Mouse (Mus musculus) intestine, embryonic 15.5 days (tissue): ENCODE measurements around the gene Timp2. TPM values are rescaled to one million over a fixed set of nuclear protein-coding genes. Genes with fewer than 3 reads are reported as not detected.
"Not testable (repeated sequence)": the region's sequence is repeated elsewhere in the genome, so short reads cannot be mapped to it uniquely, and the experiment has no call there.

ENCODE experiments used
- ATAC-seq: fragments of 200-750 bp; cut with Nextera tagmentation; 2 replicates; pipeline ENCODE4 v1.8.0; 2017; ENCODE audit warnings: moderate TSS enrichment, moderate library complexity
- H3K27ac ChIP-seq: fragments of 300-500 bp; sonication (generic); 2 replicates; pipeline ENCODE4 v1.5.1; 2015; ENCODE audit warnings: mild to moderate bottlenecking, inconsistent platforms
- H3K27me3 ChIP-seq: fragments of 300-500 bp; sonication (generic); replicated peaks from 2 replicates; pipeline ENCODE4 v1.6.1; 2015; ENCODE audit warnings: inconsistent platforms
- H3K36me3 ChIP-seq: fragments of 300-500 bp; sonication (generic); 2 replicates; pipeline ENCODE4 v1.6.1; 2015; ENCODE audit warnings: inconsistent platforms
- H3K4me1 ChIP-seq: fragments of 300-500 bp; sonication (generic); replicated peaks from 2 replicates; pipeline ENCODE4 v1.6.1; 2015; ENCODE audit warnings: inconsistent platforms
- H3K4me2 ChIP-seq: fragments of 300-500 bp; sonication (generic); replicated peaks from 2 replicates; pipeline ENCODE4 v1.6.1; 2015; ENCODE audit warnings: mild to moderate bottlenecking, inconsistent platforms
- H3K4me3 ChIP-seq: fragments of 300-500 bp; sonication (generic); replicated peaks from 2 replicates; pipeline ENCODE4 v1.5.1; 2015; ENCODE audit warnings: inconsistent platforms
- H3K9ac ChIP-seq: fragments of 300-500 bp; sonication (generic); 2 replicates; pipeline ENCODE4 v1.6.1; 2015; ENCODE audit warnings: inconsistent platforms
- H3K9me3 ChIP-seq: fragments of 300-500 bp; sonication (generic); 2 replicates; pipeline ENCODE4 v1.6.1; 2016; ENCODE audit warnings: inconsistent platforms
- WGBS: fragments of 180-500 bp; shearing (Covaris S2); methylation state at CpG from one replicate; pipeline ENCODE4 v1.1.7; 2015; 5-methylcytosine and 5-hydroxymethylcytosine counted together
- polyA plus RNA-seq: library from polyadenylated mRNA; unstranded; fragments of >200 nt; fragmentation: Nextera tagmentation; extraction: Ambion mirVana; gene quantifications from 2 replicates; pipeline ENCODE4 v1.2.1, GENCODE M21; 2015

The Timp2 gene
- polyA plus RNA-seq, 1 experiment from 2014 or later, result 60.2 TPM

DNA sequence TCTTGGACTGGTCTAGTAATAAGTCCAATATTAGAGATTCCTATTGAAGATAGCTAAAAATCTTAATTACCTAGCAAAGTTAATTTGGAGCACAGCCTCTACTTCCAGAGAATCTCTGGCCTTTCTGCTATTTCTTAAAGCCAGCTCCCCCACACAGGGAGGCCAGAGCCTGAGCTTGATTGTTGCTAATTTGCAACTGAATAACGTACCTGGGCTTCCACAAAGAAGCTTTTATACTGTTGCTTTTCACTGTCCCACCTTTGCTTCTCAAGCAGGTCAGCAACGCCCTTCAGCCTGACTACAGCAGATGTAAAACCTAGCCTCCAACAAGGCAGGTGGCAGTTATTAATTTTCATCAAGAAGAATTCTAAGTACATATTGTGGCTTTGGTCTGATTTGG, 47.6 kb downstream of the Timp2 start:
- H3K4me1 ChIP-seq, H3K9ac ChIP-seq, ATAC-seq, H3K4me2 ChIP-seq, H3K27ac ChIP-seq, H3K4me3 ChIP-seq, H3K27me3 ChIP-seq, H3K9me3 ChIP-seq: not testable (repeated sequence)
- WGBS, result 89% methylated on average over 2 of the region's 2 CpGs
- H3K36me3 ChIP-seq, result peaks cover 17% of the 10 kb centered on the region

DNA sequence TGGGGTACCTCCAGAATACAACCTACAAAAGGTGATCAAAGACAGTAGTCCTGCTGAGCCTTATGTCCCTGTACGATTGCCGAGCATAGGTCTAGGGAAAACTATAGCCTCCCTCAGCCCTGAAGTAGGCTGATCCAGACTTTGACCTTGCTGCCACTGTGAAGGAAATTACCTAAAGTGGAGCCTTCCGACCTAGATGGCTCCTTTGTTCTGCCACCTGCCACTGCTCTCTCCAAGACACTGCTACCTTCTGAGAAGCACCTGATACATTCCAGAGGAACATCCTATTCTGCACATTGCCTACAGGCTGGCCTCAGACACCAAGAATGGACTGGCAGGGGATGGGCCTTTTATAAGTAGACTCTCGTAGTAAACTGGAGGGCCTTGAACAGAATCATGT, 51.6 kb downstream of the Timp2 start:
- H3K4me3 ChIP-seq, H3K9ac ChIP-seq, H3K4me2 ChIP-seq, H3K27ac ChIP-seq, H3K27me3 ChIP-seq, ATAC-seq, H3K4me1 ChIP-seq, H3K36me3 ChIP-seq, H3K9me3 ChIP-seq: not testable (repeated sequence)
- WGBS, result 81% methylated on average over 4 of the region's 4 CpGs

GRCm38 (mm10) chr11:118298810-118299209, 56.7 kb downstream of the Timp2 start:
- no peaks in the 10 kb centered on the region for H3K36me3 ChIP-seq
- H3K27me3 ChIP-seq, result no peaks in the 10 kb centered on the region
- no peak overlapping the region for H3K9ac ChIP-seq
- H3K4me3 ChIP-seq, result no peak overlapping the region
- H3K4me2 ChIP-seq, result no peak overlapping the region
- no peaks in the 10 kb centered on the region for H3K9me3 ChIP-seq
- peak; percentile 28; the same call in 1 of the 2 replicates for ATAC-seq
- H3K4me1 ChIP-seq, result no peaks in the 10 kb centered on the region
- no peak overlapping the region for H3K27ac ChIP-seq
- 74% methylated on average over 2 of the region's 2 CpGs for WGBS

DNA sequence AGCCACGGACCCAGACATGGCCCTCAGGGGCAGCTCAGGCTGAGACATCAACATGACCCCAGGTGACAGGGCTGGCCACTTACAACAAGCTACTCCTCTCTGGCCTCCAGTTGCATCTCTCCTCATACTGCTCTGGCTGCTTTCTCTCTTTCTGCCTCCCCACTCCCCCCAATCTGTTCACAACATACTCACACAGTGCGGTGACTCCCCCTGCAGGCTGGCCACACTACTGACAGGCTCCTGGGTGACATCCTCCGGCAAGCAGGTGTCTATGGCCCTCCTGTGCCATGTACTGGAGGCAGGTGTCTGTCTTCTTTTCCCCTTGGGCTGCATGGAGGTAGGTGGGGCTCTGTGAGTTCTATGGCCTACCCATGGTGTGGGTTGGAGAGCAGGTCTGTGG, 57.6 kb downstream of the Timp2 start:
- 81% methylated on average over 3 of the region's 3 CpGs for WGBS
- ATAC-seq, result no peak
- no peak overlapping the region for H3K27ac ChIP-seq
- H3K4me2 ChIP-seq, result no peak overlapping the region
- no peaks in the 10 kb centered on the region for H3K9me3 ChIP-seq
- H3K4me1 ChIP-seq, result no peaks in the 10 kb centered on the region
- no peak overlapping the region for H3K4me3 ChIP-seq
- H3K27me3 ChIP-seq, result no peaks in the 10 kb centered on the region
- no peaks in the 10 kb centered on the region for H3K36me3 ChIP-seq
- H3K9ac ChIP-seq, result no peak overlapping the region

DNA sequence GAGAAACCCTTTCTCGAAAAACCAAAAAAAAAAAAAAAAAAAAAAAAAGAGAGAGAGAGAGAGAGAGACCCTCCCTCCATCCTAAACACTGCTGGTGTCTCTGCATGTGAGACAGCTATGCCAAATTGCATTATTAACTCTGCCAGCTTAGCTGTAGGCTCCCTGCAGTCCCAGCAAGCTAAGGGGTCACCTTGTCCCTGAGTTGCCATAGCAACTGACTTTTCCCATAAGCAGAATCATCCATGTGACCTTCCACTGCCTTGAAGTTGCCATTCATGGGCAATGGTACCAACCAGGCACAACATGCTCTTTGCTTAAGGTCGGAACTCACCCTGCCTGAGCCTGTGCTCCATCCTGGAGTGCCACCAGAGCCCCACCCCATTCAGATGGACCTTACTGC, 60.5 kb downstream of the Timp2 start:
- no peak overlapping the region for H3K4me2 ChIP-seq
- no peaks in the 10 kb centered on the region for H3K27me3 ChIP-seq
- H3K4me3 ChIP-seq, result no peak overlapping the region
- WGBS, result 82% methylated on average over 2 of the region's 2 CpGs
- no peak overlapping the region for H3K9ac ChIP-seq
- H3K4me1 ChIP-seq, result 0 out of 2 replicates have a peak, but pooled peaks cover 4% of the 10 kb centered on the region
- no peak for ATAC-seq
- no peaks in the 10 kb centered on the region for H3K36me3 ChIP-seq
- no peaks in the 10 kb centered on the region for H3K9me3 ChIP-seq
- no peak overlapping the region for H3K27ac ChIP-seq

GRCm38 (mm10) chr11:118292671-118293070, 62.9 kb downstream of the Timp2 start:
- Histone ChIP-seq H3K4me3 (no peak overlapping the region), H3K27me3 (no peaks in the 10 kb centered on the region), H3K9ac (no peak overlapping the region), H3K4me1 (peaks cover 14% of the 10 kb centered on the region), H3K36me3 (0 out of 2 replicates have a peak, but pooled peaks cover under 1% of the 10 kb centered on the region), H3K9me3 (no peaks in the 10 kb centered on the region), H3K4me2 (no peak overlapping the region), H3K27ac (no peak overlapping the region)
- ATAC-seq, result no peak
- 65% methylated on average over 6 of the region's 6 CpGs for WGBS

DNA sequence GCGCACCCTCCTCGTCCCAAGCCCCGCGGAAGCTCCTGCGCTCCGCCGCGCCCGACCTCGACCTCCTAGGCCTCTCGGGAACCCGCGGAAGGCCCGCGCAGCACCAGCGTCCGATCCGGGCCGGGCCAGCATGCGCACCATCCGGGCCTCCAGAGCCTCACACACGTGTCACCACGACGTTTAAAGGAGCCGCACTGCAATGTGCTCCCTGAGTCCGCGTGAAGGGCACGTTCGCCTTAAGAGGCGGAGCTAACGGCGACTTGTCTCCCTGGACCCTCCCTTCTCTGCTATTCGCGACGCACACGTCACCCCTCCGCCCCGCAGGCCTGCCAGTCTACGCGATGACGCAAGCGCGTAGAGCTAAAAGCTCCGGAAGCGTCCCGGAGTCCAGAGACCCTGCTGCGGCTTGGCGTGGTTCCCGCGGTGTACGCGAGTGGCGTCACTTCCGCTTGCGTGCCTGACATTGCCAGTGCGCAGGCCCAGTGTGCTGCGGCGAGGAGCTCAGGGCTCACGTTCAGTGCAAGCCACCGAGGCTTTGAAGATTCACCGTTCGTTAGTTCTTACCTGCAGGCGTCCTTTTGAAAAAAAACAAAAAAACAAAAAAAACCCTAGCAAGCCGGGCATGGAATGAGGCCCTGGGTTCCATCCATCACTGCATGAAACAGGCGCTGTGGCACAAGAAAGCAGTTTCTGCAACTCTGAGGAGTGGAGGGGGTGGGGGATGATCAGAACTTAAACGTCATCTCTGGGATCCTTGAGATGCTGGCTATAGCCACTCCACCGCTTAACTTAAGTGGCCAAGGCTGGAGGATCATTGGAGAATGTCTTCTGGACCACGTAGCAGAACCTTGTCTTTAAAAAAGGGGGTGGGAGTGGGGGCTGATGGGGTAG, 65.3 kb downstream of the Timp2 start, which contains the start of gene Usp36:
TSS of gene Usp36 (minus strand) at position 246 of the 891 bp plus-strand sequence.
- H3K4me1 ChIP-seq, result peaks cover 14% of the 10 kb centered on the region
- H3K9ac ChIP-seq, result peak within 1 kb of the TSS; percentile 93
- H3K4me2 ChIP-seq, result peak within 1 kb of the TSS; percentile 87
- ATAC-seq, result peak; percentile 99
- H3K4me3 ChIP-seq, result peak within 1 kb of the TSS; percentile 92
- no peaks in the 10 kb centered on the region for H3K27me3 ChIP-seq
- under 1% methylated on average over 68 of the region's 68 CpGs for WGBS
- no peaks in the 10 kb centered on the region for H3K9me3 ChIP-seq
- peaks cover 7% of the 10 kb centered on the region for H3K36me3 ChIP-seq
- H3K27ac ChIP-seq, result peak within 1 kb of the TSS; percentile 86

GRCm38 (mm10) chr11:118289562-118289961, 66.0 kb downstream of the Timp2 start:
- Histone ChIP-seq H3K9ac (peak overlapping the region; percentile 93), H3K27ac (peak overlapping the region; percentile 86), H3K4me1 (peaks cover 14% of the 10 kb centered on the region), H3K4me3 (peak overlapping the region; percentile 92), H3K27me3 (no peaks in the 10 kb centered on the region), H3K36me3 (peaks cover 14% of the 10 kb centered on the region), H3K4me2 (peak overlapping the region; percentile 87), H3K9me3 (no peaks in the 10 kb centered on the region)
- ATAC-seq, result no peak
- WGBS, result under 1% methylated on average over 22 of the region's 22 CpGs

GRCm38 (mm10) chr11:118289037-118289511, 66.5 kb downstream of the Timp2 start:
- H3K9ac ChIP-seq, result peak overlapping the region; percentile 93
- no peaks in the 10 kb centered on the region for H3K9me3 ChIP-seq
- peak overlapping the region; percentile 87 for H3K4me2 ChIP-seq
- ATAC-seq, result no peak
- H3K4me3 ChIP-seq, result peak overlapping the region; percentile 92
- no peaks in the 10 kb centered on the region for H3K27me3 ChIP-seq
- H3K36me3 ChIP-seq, result peaks cover 18% of the 10 kb centered on the region
- WGBS, result under 1% methylated on average over 16 of the region's 16 CpGs
- peak overlapping the region; percentile 86; the same call in 1 of the 2 replicates for H3K27ac ChIP-seq
- peaks cover 14% of the 10 kb centered on the region for H3K4me1 ChIP-seq

DNA sequence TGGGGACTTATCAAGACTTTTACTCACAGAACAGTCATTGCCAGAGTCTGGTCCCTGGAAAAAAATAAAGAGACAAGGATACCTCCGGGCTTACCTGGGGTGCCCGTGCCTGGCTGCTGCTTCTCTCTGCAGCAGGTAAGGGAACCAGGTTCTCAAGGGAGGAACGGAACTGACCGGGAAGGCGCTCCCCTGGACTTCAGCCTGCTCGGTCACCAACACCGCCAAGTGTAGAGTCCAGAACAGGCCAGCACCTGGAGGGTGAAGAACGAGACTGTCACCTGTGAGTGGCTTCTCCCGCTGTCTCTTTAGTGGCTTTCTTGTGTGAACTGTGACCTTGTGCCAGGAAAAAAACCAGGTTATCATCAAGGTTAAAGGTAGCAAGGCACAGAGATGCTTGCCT, 68.0 kb downstream of the Timp2 start:
- 91% methylated on average over 9 of the region's 9 CpGs for WGBS
- no peaks in the 10 kb centered on the region for H3K27me3 ChIP-seq
- H3K4me3 ChIP-seq, result no peak overlapping the region
- no peak overlapping the region for H3K9ac ChIP-seq
- H3K4me2 ChIP-seq, result no peak overlapping the region
- H3K36me3 ChIP-seq, result peaks cover 30% of the 10 kb centered on the region
- no peak overlapping the region for H3K27ac ChIP-seq
- no peaks in the 10 kb centered on the region for H3K9me3 ChIP-seq
- no peak for ATAC-seq
- peaks cover 14% of the 10 kb centered on the region for H3K4me1 ChIP-seq

DNA sequence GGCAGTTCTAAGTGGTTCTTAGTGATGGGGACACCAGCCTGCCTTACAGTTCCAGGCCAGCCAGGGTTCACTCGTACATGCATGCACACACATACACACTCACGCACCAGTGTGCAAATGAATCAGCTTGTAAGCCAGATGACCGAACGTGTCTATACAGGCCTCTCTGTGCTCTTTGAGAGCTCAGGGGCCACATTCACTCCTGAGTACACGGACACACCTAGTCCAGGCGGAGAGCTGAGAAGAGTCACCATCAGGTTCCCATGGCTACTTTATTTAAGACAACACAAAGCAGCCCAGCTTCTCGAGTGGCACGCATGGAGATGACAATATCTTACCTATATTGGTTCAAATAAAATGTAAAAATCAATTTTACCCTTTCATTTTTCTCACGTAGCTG, 69.1 kb downstream of the Timp2 start:
- Histone ChIP-seq H3K36me3 (peaks cover 40% of the 10 kb centered on the region), H3K4me2 (no peak overlapping the region), H3K4me1 (peaks cover 14% of the 10 kb centered on the region), H3K27me3 (no peaks in the 10 kb centered on the region), H3K4me3 (no peak overlapping the region), H3K9me3 (no peaks in the 10 kb centered on the region), H3K27ac (no peak overlapping the region), H3K9ac (no peak overlapping the region)
- ATAC-seq, result no peak
- 82% methylated on average over 9 of the region's 9 CpGs for WGBS

- Histone ChIP-seq H3K9ac (no peak overlapping the region), H3K27ac (no peak overlapping the region), H3K27me3 (no peaks in the 10 kb centered on the region), H3K4me1 (peaks cover 13% of the 10 kb centered on the region), H3K36me3 (peaks cover 43% of the 10 kb centered on the region), H3K4me3 (no peak overlapping the region), H3K9me3 (no peaks in the 10 kb centered on the region), H3K4me2 (no peak overlapping the region)
- WGBS, result 93% methylated on average over 13 of the region's 13 CpGs
- ATAC-seq, result no peak
Observed at GRCm38 (mm10) chr11:118285791-118286190, 69.7 kb downstream of the Timp2 start.

DNA sequence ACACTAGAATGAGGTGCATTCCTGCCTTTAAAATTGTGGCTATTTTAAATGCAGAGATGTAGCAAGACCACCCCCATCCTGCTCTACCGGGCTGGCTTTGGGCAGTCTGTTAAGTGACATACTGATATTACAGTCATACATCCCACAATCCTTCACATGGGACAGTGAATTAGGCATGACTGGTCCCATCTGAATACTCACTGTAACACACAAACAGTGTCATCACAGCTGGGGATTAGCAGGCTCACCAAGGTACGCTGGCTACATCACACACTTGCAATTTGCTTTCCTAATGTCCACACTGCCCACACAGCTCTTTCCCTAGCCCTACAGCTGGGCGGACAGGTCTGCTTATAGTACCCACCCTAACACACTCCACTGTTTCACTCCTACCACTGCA, 75.3 kb downstream of the Timp2 start:
- Histone ChIP-seq H3K27me3 (no peaks in the 10 kb centered on the region), H3K4me2 (no peak overlapping the region), H3K4me1 (no peaks in the 10 kb centered on the region), H3K9ac (no peak overlapping the region), H3K27ac (no peak overlapping the region), H3K36me3 (peaks cover 77% of the 10 kb centered on the region), H3K9me3 (no peaks in the 10 kb centered on the region), H3K4me3 (no peak overlapping the region)
- no peak for ATAC-seq
- 92% methylated on average over 3 of the region's 3 CpGs for WGBS
